Mouse (Mus musculus): ENCODE measurements around the gene Gch1.

GRCm38 (mm10) chr14:47208564-47209493 is 19.6 kb upstream of the Gch1 start:
- no peak for TF ChIP-seq TAL1 (IDR thresholded peaks at IDR 0.05; ENCODE audit: low read length)
- no peak for TF ChIP-seq GATA1 (IDR thresholded peaks at IDR 0.05; ENCODE audit: low read length)

All from erythroblast, embryonic 14.5 days (primary cell).